Mouse (Mus musculus) midbrain, embryonic 16.5 days (tissue): ENCODE data around the gene Rab8a. TPM values are rescaled to one million over a fixed set of nuclear protein-coding genes. Genes with fewer than 3 reads are reported as not detected.

Source experiments
- ATAC-seq: fragments of 200-750 bp; cut with Nextera tagmentation; 2 replicates; pipeline ENCODE4 v1.8.0; 2017; ENCODE audit warnings: moderate TSS enrichment
- H3K27ac ChIP-seq: fragments of 300-500 bp; sonication (generic); 2 replicates; pipeline ENCODE4 v1.5.1; 2014; ENCODE audit warnings: mild to moderate bottlenecking, low read length, mixed read lengths
- H3K27me3 ChIP-seq: fragments of 300-500 bp; sonication (generic); 2 replicates; pipeline ENCODE4 v1.6.1; 2014; ENCODE audit warnings: low read depth, low read length, mixed read lengths; ENCODE audit not compliant: control insufficient read depth, insufficient read depth
- H3K36me3 ChIP-seq: fragments of 300-500 bp; sonication (generic); 2 replicates; pipeline ENCODE4 v1.6.1; 2014; ENCODE audit warnings: mild to moderate bottlenecking, low read length, moderate library complexity, mixed read lengths; ENCODE audit not compliant: control insufficient read depth, insufficient read depth
- H3K4me1 ChIP-seq: fragments of 300-500 bp; sonication (generic); 2 replicates; pipeline ENCODE4 v1.6.1; 2014; ENCODE audit warnings: mild to moderate bottlenecking, low read length, mixed read lengths; ENCODE audit not compliant: control insufficient read depth, insufficient read depth
- H3K4me2 ChIP-seq: fragments of 300-500 bp; sonication (generic); 2 replicates; pipeline ENCODE4 v1.6.1; 2014; ENCODE audit warnings: mild to moderate bottlenecking, low read length, mixed read lengths
- H3K4me3 ChIP-seq: fragments of 300-500 bp; sonication (generic); 2 replicates; pipeline ENCODE4 v1.5.1; 2014; ENCODE audit warnings: low read depth, mild to moderate bottlenecking, low read length, moderate library complexity, mixed read lengths
- H3K9ac ChIP-seq: fragments of 300-500 bp; sonication (generic); 2 replicates; pipeline ENCODE4 v1.6.1; 2014; ENCODE audit warnings: low read depth, low read length, mixed read lengths
- H3K9me3 ChIP-seq: fragments of 300-500 bp; sonication (generic); replicated peaks from 2 replicates; pipeline ENCODE4 v1.6.1; 2014; ENCODE audit warnings: mild to moderate bottlenecking, low read length, mixed read lengths; ENCODE audit not compliant: control insufficient read depth, poor library complexity, severe bottlenecking
- WGBS: fragments of 180-500 bp; shearing (Covaris S2); extraction: QIAGEN DNeasy Blood & Tissue Kit; methylation state at CpG from one replicate; pipeline ENCODE4 v1.1.7; 2014; 5-methylcytosine and 5-hydroxymethylcytosine counted together
- polyA plus RNA-seq: library from polyadenylated mRNA; unstranded; fragments of >200 nt; fragmentation: Nextera tagmentation; extraction: Ambion mirVana; gene quantifications from 2 replicates; pipeline ENCODE4 v1.2.1, GENCODE M21; 2015

The Rab8a gene
- polyA plus RNA-seq, 1 experiment from 2014 or later: 84.5 TPM

DNA sequence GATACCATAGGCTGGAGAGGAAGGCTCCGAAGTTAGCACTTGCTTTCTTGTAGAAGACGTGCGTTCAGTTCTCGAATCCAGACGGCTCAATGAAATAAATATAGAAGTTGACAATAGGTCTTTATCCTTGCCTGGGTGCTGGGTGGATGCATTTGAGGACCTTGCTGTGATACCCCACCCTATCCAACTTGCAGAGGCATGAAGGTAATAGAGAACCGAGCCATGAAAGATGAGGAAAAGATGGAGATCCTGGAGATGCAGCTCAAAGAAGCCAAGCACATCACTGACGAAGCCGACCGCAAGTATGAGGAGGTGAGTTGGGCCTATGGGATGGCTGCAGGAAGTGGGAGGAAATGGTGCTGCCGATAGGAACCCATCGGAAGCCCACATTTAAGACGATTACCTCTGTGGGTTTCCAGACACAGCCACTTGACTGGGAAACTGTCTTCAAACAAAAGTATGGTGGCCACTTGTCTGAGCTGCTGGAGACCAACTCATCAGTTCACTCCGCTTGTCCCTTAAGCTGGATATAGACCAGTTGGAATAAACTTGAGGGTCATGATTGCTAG lies 17.7 kb upstream of the Rab8a start:
- no peaks in the 10 kb centered on the region for H3K9me3 ChIP-seq
- H3K27ac ChIP-seq: no peak overlapping the region
- H3K27me3 ChIP-seq: no peaks in the 10 kb centered on the region
- H3K4me1 ChIP-seq: no peaks in the 10 kb centered on the region
- no peak overlapping the region for H3K4me2 ChIP-seq
- no peak overlapping the region for H3K9ac ChIP-seq
- peaks cover 21% of the 10 kb centered on the region for H3K36me3 ChIP-seq
- H3K4me3 ChIP-seq: no peak overlapping the region
- no peak for ATAC-seq
- 96% methylated on average over 13 of the region's 13 CpGs for WGBS

GRCm38 (mm10) chr8:72144345-72144975 lies 16.5 kb upstream of the Rab8a start:
- Histone ChIP-seq H3K4me2 (no peak overlapping the region), H3K9ac (no peak overlapping the region), H3K27me3 (no peaks in the 10 kb centered on the region), H3K36me3 (peaks cover 23% of the 10 kb centered on the region), H3K4me3 (no peak overlapping the region), H3K27ac (no peak overlapping the region), H3K4me1 (no peaks in the 10 kb centered on the region), H3K9me3 (no peaks in the 10 kb centered on the region)
- WGBS: 95% methylated on average over 5 of the region's 5 CpGs
- ATAC-seq: no peak

DNA sequence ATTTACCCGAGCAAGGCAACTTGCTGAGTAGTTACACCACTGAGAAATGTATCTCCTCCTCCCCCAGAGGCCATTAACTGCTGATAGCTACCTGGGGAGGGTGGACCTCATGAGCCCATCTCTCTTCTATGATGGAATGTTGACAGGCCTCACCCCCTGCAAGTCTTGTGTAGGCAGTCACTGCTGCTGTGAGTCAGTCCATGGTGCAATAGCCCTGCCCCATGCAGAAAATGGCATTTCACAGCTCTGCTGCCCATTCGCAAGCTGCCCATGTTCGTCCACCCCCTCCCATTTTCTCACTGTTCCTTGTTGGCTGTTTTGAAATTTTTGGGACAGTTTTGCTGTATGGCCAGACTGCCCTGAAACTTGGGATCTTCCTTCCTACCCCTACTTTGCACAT lies 15.5 kb upstream of the Rab8a start:
- 97% methylated on average over 3 of the region's 3 CpGs for WGBS
- no peaks in the 10 kb centered on the region for H3K9me3 ChIP-seq
- H3K27me3 ChIP-seq: no peaks in the 10 kb centered on the region
- ATAC-seq: no peak
- no peaks in the 10 kb centered on the region for H3K4me1 ChIP-seq
- peaks cover 24% of the 10 kb centered on the region for H3K36me3 ChIP-seq
- no peak overlapping the region for H3K27ac ChIP-seq
- H3K9ac ChIP-seq: no peak overlapping the region
- H3K4me3 ChIP-seq: no peak overlapping the region
- H3K4me2 ChIP-seq: no peak overlapping the region

- H3K9me3 ChIP-seq: no peaks in the 10 kb centered on the region
- H3K9ac ChIP-seq: no peak overlapping the region
- ATAC-seq: no peak
- H3K27ac ChIP-seq: no peak overlapping the region
- WGBS: 94% methylated on average over 1 of the region's 1 CpGs
- H3K27me3 ChIP-seq: no peaks in the 10 kb centered on the region
- H3K36me3 ChIP-seq: peaks cover 24% of the 10 kb centered on the region
- H3K4me2 ChIP-seq: no peak overlapping the region
- H3K4me1 ChIP-seq: no peaks in the 10 kb centered on the region
- no peak overlapping the region for H3K4me3 ChIP-seq
Observed at GRCm38 (mm10) chr8:72146056-72146455, 14.9 kb upstream of the Rab8a start.

- no peaks in the 10 kb centered on the region for H3K4me1 ChIP-seq
- no peak overlapping the region for H3K27ac ChIP-seq
- 96% methylated on average over 3 of the region's 3 CpGs for whole genome bisulfite sequencing
- H3K9me3 ChIP-seq: no peaks in the 10 kb centered on the region
- H3K27me3 ChIP-seq: no peaks in the 10 kb centered on the region
- H3K4me3 ChIP-seq: no peak overlapping the region
- H3K9ac ChIP-seq: no peak overlapping the region
- H3K4me2 ChIP-seq: no peak overlapping the region
- peaks cover 21% of the 10 kb centered on the region for H3K36me3 ChIP-seq
- no peak for ATAC-seq
Observed at GRCm38 (mm10) chr8:72146556-72146955, 14.4 kb upstream of the Rab8a start.

GRCm38 (mm10) chr8:72147266-72147665 lies 13.7 kb upstream of the Rab8a start:
- H3K27ac ChIP-seq: no peak overlapping the region
- no peaks in the 10 kb centered on the region for H3K9me3 ChIP-seq
- H3K27me3 ChIP-seq: no peaks in the 10 kb centered on the region
- H3K4me3 ChIP-seq: no peak overlapping the region
- H3K4me2 ChIP-seq: no peak overlapping the region
- no peak overlapping the region for H3K9ac ChIP-seq
- peaks cover 20% of the 10 kb centered on the region for H3K36me3 ChIP-seq
- 89% methylated on average over 2 of the region's 2 CpGs for WGBS
- H3K4me1 ChIP-seq: no peaks in the 10 kb centered on the region
- no peak for ATAC-seq

- no peak for ATAC-seq
- Histone ChIP-seq H3K36me3 (peaks cover 24% of the 10 kb centered on the region), H3K27me3 (no peaks in the 10 kb centered on the region), H3K4me3 (no peak overlapping the region), H3K4me1 (no peaks in the 10 kb centered on the region), H3K9ac (no peak overlapping the region), H3K4me2 (no peak overlapping the region), H3K27ac (no peak overlapping the region), H3K9me3 (no peaks in the 10 kb centered on the region)
- WGBS: 81% methylated on average over 1 of the region's 1 CpGs
Observed at GRCm38 (mm10) chr8:72149056-72149455, 11.9 kb upstream of the Rab8a start.

DNA sequence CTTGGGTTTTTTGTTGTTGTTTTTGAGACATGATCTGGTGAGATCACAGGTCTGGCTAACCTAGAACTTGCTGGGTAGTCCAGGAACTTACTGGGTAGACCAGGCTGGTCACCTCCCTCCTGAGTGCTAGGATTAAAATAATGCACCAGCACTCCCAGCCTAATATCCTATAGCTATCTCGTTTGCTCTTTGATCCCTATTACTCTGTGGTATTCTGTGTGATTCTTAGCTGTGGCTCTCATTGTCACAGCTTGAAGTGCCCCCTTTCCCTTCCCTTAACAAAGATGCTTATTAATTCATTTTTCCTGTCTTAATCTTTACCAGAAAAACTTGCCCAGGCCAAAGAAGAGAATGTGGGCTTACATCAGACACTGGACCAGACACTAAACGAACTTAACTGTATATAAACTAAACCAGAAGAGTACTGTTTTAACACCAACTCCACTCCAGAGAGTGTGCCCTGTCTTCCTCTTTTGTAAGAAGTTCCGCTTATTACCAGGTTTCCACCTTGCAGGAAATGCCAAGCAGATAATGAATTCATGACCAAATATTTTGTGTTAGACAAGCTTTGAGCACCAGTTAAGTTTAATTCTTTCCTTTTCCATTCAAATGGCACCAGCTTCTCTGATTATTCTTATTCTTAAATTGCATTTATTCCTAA lies 9.5 kb upstream of the Rab8a start:
- no peaks in the 10 kb centered on the region for H3K9me3 ChIP-seq
- no peak overlapping the region for H3K4me2 ChIP-seq
- H3K9ac ChIP-seq: no peak overlapping the region
- no peak overlapping the region for H3K4me3 ChIP-seq
- H3K36me3 ChIP-seq: peaks cover 17% of the 10 kb centered on the region
- H3K27ac ChIP-seq: no peak overlapping the region
- no peak for ATAC-seq
- H3K27me3 ChIP-seq: no peaks in the 10 kb centered on the region
- H3K4me1 ChIP-seq: no peaks in the 10 kb centered on the region
- 83% methylated on average over 3 of the region's 3 CpGs for WGBS

GRCm38 (mm10) chr8:72153382-72153781 lies 7.6 kb upstream of the Rab8a start:
- Histone ChIP-seq H3K27ac (no peak overlapping the region), H3K4me1 (no peaks in the 10 kb centered on the region), H3K36me3 (peaks cover 10% of the 10 kb centered on the region; the same call in 1 of the 2 replicates), H3K4me3 (no peak overlapping the region), H3K9me3 (no peaks in the 10 kb centered on the region), H3K4me2 (no peak overlapping the region), H3K27me3 (no peaks in the 10 kb centered on the region), H3K9ac (no peak overlapping the region)
- ATAC-seq: no peak
